Mouse (Mus musculus) right cerebral cortex, postnatal 4 days (tissue): ENCODE data around the gene Ergic1.

ENCODE experiments used
- DNase-seq: peaks from one replicate; pipeline ENCODE4 v3.0.0-alpha.2; 2022

Gene Ergic1

GRCm38 (mm10) chr17:26602371-26602885, 41.1 kb downstream of the Ergic1 start:
- DNase-seq, result no peak

GRCm38 (mm10) chr17:26603311-26603710, 42.0 kb downstream of the Ergic1 start:
- no peak for DNase-seq

- no peak for DNase-seq
Observed at GRCm38 (mm10) chr17:26605636-26606035, 44.3 kb downstream of the Ergic1 start.

GRCm38 (mm10) chr17:26606516-26606915, 45.2 kb downstream of the Ergic1 start:
- no peak for DNase-seq

GRCm38 (mm10) chr17:26608348-26608747, 47.1 kb downstream of the Ergic1 start:
- DNase-seq, result no peak

- DNase-seq, result no peak
Observed at GRCm38 (mm10) chr17:26608877-26609276, 47.6 kb downstream of the Ergic1 start.

GRCm38 (mm10) chr17:26609820-26610219, 48.5 kb downstream of the Ergic1 start:
- peak; percentile 13 for DNase-seq

GRCm38 (mm10) chr17:26611328-26611727, 50.0 kb downstream of the Ergic1 start:
- DNase-seq, result no peak

GRCm38 (mm10) chr17:26611918-26612317, 50.6 kb downstream of the Ergic1 start:
- no peak for DNase-seq

GRCm38 (mm10) chr17:26614286-26614685, 53.0 kb downstream of the Ergic1 start:
- DNase-seq, result no peak

- DNase-seq, result no peak
Observed at GRCm38 (mm10) chr17:26614708-26615486, 53.6 kb downstream of the Ergic1 start.

- no peak for DNase-seq
Observed at GRCm38 (mm10) chr17:26616696-26617095, 55.4 kb downstream of the Ergic1 start.

GRCm38 (mm10) chr17:26618498-26618897, 57.2 kb downstream of the Ergic1 start:
- no peak for DNase-seq

GRCm38 (mm10) chr17:26619577-26619976, 58.3 kb downstream of the Ergic1 start:
- DNase-seq, result no peak

GRCm38 (mm10) chr17:26620292-26620691, 59.0 kb downstream of the Ergic1 start:
- DNase-seq, result no peak

GRCm38 (mm10) chr17:26620786-26621766, 59.8 kb downstream of the Ergic1 start:
- no peak for DNase-seq

GRCm38 (mm10) chr17:26621912-26622311, 60.6 kb downstream of the Ergic1 start:
- no peak for DNase-seq

GRCm38 (mm10) chr17:26623991-26624390, 62.7 kb downstream of the Ergic1 start:
- DNase-seq, result no peak

- no peak for DNase-seq
Observed at GRCm38 (mm10) chr17:26624999-26625398, 63.7 kb downstream of the Ergic1 start.

GRCm38 (mm10) chr17:26625521-26626010, 64.3 kb downstream of the Ergic1 start:
- no peak for DNase-seq

- DNase-seq, result no peak
Observed at GRCm38 (mm10) chr17:26628479-26628878, 67.2 kb downstream of the Ergic1 start.

- DNase-seq, result no peak
Observed at GRCm38 (mm10) chr17:26628936-26629335, 67.6 kb downstream of the Ergic1 start.

- DNase-seq, result no peak
Observed at GRCm38 (mm10) chr17:26631811-26632327, 70.6 kb downstream of the Ergic1 start.
